Mouse (Mus musculus) MN1 (cell line): ENCODE results near the gene Srprb.

ENCODE experiments used
- DNase-seq: peaks from one replicate; pipeline ENCODE4 v3.0.0-alpha.2; 2016; ENCODE audit warnings: low spot score

Srprb gene

DNA sequence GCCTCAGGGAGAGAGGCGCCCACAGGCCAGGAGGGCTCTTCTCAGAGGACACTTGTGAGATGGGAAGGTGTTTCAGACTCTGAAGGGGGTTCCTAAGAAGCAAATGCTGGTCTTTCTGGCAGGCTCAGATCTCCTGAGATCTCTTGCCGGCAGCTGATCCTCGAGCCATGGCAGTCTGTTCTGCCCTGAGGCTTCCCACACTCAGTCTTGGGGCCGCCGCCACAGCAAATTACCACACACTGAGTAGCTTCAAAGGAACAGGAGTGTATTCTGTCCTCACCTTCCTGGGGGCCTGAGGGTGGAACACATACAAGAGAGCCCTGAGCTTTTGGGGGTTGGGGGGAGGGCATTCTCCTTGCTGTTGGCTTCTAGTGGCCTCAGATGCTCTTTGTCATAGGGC, 56.6 kb downstream of the Srprb start:
- DNase-seq, result no peak

DNA sequence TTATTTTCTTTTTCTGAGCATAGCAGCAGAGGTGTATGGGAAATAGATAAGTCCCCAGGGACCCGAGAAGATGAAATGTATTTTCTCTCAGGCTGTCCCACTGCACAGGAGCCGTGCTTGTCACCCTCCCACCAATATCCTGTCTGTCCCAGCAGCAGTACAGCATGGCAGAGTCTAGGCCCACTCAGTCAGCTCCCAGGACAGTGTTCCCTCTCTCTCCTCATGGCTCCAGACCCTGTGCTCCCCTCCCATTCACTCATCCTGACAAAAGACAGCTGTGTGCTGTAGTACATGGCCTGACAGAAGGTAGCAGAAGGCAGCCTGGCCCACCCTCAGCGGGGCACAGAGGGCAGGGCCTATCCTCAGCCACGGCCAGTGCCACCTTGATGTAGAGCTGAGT, 58.1 kb downstream of the Srprb start:
- DNase-seq, result peak; percentile 9

DNA sequence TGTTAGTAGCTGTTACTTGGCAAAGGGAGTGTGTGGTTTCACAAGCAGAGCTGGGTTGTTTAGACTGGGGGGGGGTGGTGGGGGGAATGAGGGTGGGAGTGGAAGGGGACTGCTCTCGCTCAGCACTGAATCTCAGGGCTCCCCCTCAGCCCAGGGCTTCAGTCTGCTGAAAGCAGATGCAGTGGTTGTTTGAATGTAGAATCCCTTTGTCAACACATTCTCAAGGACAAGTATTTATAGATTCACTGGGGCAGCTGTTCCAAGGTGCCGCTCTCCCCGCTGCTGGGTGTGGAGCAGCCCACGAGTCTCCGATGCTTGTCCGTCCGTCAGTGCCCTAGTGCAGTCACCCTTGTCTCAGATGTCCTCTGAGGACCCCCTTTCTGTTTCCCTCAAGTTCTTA, 60.7 kb downstream of the Srprb start:
- no peak for DNase-seq

DNA sequence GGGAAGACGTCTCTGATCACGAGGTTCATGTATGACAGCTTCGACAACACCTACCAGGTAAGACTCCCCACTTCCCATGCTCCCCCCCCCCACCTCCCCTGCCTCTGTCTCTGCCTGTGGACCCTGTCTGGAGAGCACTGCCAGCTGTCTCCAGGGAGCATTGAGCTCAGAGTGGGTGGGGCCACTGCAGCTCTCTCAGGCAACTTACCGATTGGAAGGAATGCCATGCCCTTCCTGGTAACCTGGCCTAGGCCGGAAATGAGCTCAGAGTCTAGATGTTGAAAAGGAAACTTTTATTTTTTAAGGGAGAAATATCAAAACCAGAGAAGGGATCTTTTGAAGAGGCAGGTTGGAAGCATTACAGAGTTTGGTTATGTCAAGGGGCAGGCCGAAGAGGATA, 61.6 kb downstream of the Srprb start:
- DNase-seq, result no peak

DNA sequence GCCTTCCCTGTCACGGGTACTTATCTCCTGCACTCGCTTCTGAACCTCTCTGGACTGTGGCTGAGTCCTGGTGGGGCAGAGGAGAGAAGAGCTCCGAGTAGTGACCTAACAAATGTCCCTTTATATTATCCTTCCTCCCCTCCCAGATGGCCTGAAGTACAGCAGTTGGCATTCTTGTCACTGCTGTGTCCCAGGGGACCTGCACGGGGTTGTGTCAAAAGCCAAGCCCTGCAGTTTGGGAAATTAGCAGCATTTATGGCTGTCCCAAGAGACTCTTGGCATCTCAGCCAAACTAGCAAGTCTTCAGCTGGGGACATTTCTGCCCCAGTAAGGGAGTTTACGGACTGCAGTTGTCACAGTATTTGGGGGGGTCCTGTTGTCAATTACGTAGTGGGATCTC, 62.5 kb downstream of the Srprb start:
- peak; percentile 17 for DNase-seq
